Mouse (Mus musculus): ENCODE results near the gene Ino80. TPM values are rescaled to one million over a fixed set of nuclear protein-coding genes. Genes with fewer than 3 reads are reported as not detected.

Ino80 gene
- polyA plus RNA-seq, 1 experiment from 2014 or later: 3.7 TPM

DNA sequence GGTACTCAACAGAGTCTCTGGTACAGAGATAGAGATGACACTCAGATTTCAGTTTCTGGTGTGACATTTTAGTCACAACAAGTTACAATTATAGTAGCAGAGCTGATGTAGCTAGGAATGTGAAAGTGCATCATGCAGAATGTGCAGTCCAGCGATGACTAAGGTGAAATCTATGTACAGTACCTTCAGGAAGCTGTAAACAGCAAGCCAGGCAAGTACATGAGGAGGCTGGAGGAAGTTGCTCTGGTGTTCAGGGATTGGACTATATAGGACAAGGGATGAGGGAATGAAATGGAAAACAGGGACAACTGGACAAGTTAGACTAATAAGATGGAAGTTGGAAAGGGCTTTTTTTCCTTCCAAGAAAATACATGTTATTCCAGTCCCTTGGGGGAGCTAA lies 89.2 kb downstream of the Ino80 start:
- H3K4me1 ChIP-seq (ENCODE audit: control insufficient read depth, insufficient read depth, low read length): no peaks in the 10 kb centered on the region
- no peaks in the 10 kb centered on the region for H3K27me3 ChIP-seq (ENCODE audit: control insufficient read depth, insufficient read depth, low read length)
- 78% methylated on average over 1 of the region's 1 CpGs for WGBS (ENCODE audit: insufficient replicate concordance)

DNA sequence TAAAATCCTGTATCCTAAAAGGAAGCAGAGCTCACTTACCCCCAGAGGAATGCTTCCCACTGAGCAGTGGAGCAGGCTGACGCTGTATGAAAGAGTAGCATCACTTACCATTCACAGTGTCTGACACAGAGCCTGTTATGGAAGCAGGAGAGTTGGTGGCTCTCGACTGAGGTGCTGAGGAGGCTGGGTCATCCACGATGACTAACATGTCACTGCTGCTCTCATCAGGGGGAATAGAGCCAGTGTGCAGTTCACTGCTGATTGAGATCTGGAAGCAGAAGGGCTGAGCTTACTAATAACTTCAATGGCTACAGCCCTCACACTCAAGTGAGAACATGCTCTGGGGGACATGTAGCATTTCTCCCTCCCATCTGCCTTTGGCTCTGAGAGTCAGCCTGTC lies 98.0 kb downstream of the Ino80 start:
- ATAC-seq (replicated peaks; ENCODE audit: insufficient number of reproducible peaks, low FRiP score, low TSS enrichment): no peak
- no peak overlapping the region for H3K27ac ChIP-seq (ENCODE audit: low read depth, low read length)
- H3K36me3 ChIP-seq (ENCODE audit: control insufficient read depth, insufficient read depth, low read length): peaks cover 39% of the 10 kb centered on the region
- no peak overlapping the region for H3K4me2 ChIP-seq
- WGBS (ENCODE audit: insufficient replicate concordance): 87% methylated on average over 3 of the region's 3 CpGs
- no peak overlapping the region for H3K9ac ChIP-seq (ENCODE audit: low read depth, low read length)
- no peaks in the 10 kb centered on the region for H3K9me3 ChIP-seq (replicated peaks; ENCODE audit: control insufficient read depth, low read length)
- no peak overlapping the region for H3K4me3 ChIP-seq (ENCODE audit: low read depth, low read length)
- H3K4me1 ChIP-seq (ENCODE audit: control insufficient read depth, insufficient read depth, low read length): no peaks in the 10 kb centered on the region
- no peaks in the 10 kb centered on the region for H3K27me3 ChIP-seq (ENCODE audit: control insufficient read depth, insufficient read depth, low read length)

More for the DNA sequence above, 89.2 kb downstream of the Ino80 start:
- Histone ChIP-seq H3K4me3 (ENCODE audit: low read depth, low read length) (no peak overlapping the region), H3K4me2 (no peak overlapping the region), H3K9me3 (replicated peaks; ENCODE audit: control insufficient read depth, low read length) (no peaks in the 10 kb centered on the region), H3K27ac (ENCODE audit: low read depth, low read length) (no peak overlapping the region), H3K9ac (ENCODE audit: low read depth, low read length) (no peak overlapping the region), H3K36me3 (ENCODE audit: control insufficient read depth, insufficient read depth, low read length) (peaks cover 13% of the 10 kb centered on the region)
- no peak for ATAC-seq (replicated peaks; ENCODE audit: insufficient number of reproducible peaks, low FRiP score, low TSS enrichment)

DNA sequence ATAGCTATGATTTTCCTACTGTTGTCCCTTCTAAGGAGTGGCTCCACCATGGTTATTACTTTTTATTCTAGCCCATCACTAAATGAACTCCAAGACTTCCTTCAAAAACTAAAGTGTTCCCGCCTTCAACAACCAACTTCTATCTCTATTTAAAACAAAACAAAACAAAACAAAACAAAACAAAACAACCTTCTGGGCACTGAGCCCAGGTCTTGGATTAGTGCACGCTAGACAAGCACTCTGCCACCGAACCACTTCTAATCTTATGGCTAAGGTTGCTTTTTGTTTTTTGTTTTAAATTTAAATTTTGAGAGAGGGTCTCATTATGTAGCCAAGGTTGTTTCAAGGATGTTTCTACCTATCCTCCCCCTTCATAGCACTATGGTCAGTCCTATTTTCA lies 99.7 kb downstream of the Ino80 start:
- no peak overlapping the region for H3K9ac ChIP-seq (ENCODE audit: low read depth, low read length)
- WGBS (ENCODE audit: insufficient replicate concordance): 81% methylated on average over 3 of the region's 3 CpGs
- H3K27me3 ChIP-seq (ENCODE audit: control insufficient read depth, insufficient read depth, low read length): no peaks in the 10 kb centered on the region
- H3K9me3 ChIP-seq (replicated peaks; ENCODE audit: control insufficient read depth, low read length): no peaks in the 10 kb centered on the region
- no peaks in the 10 kb centered on the region for H3K4me1 ChIP-seq (ENCODE audit: control insufficient read depth, insufficient read depth, low read length)
- H3K4me3 ChIP-seq (ENCODE audit: low read depth, low read length): no peak overlapping the region
- no peak for ATAC-seq (replicated peaks; ENCODE audit: insufficient number of reproducible peaks, low FRiP score, low TSS enrichment)
- H3K36me3 ChIP-seq (ENCODE audit: control insufficient read depth, insufficient read depth, low read length): peaks cover 48% of the 10 kb centered on the region
- H3K4me2 ChIP-seq: no peak overlapping the region
- H3K27ac ChIP-seq (ENCODE audit: low read depth, low read length): no peak overlapping the region

DNA sequence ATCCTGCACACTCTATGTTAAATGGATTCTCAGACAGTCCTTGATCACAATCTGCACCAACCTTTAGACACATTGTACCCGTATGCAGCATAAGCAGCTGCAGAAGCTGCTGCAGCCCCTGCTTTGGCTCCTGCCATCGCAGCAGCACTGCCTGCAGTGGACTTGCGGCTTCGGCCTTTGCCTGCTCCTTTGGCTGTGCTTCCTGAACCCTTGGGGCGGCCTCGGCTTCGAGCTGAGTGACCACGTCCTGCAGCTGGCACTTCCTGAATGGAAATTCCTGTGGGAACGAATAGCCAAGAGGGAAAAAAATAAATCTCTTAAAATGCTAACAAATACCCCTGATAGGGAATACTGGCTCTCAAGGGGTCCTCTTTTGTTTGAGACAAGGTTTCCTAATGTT lies 100.2 kb downstream of the Ino80 start:
- Histone ChIP-seq H3K4me2 (no peak overlapping the region), H3K27ac (ENCODE audit: low read depth, low read length) (no peak overlapping the region), H3K27me3 (ENCODE audit: control insufficient read depth, insufficient read depth, low read length) (no peaks in the 10 kb centered on the region), H3K9ac (ENCODE audit: low read depth, low read length) (no peak overlapping the region), H3K9me3 (replicated peaks; ENCODE audit: control insufficient read depth, low read length) (no peaks in the 10 kb centered on the region), H3K4me1 (ENCODE audit: control insufficient read depth, insufficient read depth, low read length) (no peaks in the 10 kb centered on the region), H3K36me3 (ENCODE audit: control insufficient read depth, insufficient read depth, low read length) (peaks cover 49% of the 10 kb centered on the region), H3K4me3 (ENCODE audit: low read depth, low read length) (no peak overlapping the region)
- WGBS (ENCODE audit: insufficient replicate concordance): 67% methylated on average over 9 of the region's 9 CpGs
- ATAC-seq (replicated peaks; ENCODE audit: insufficient number of reproducible peaks, low FRiP score, low TSS enrichment): no peak

DNA sequence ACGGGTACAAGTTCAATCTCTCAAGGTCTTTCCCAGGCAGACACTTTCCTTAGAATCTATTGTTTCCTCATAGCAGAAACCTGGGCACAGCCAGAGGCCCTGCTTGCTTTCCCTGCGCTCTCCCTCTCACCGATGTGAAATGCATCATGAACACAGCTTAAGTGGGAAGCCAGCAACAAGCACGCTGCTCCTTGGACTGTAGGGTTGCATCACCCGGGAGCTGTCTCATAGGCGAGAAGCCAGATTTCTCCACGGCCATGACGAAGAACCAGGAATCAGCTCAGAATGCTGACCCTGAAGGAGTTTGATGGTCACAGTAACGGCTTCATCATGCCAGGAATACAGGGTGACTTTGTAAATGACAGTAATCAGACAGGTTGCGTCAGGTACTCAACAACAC lies 107.4 kb downstream of the Ino80 start:
- WGBS (ENCODE audit: insufficient replicate concordance): 90% methylated on average over 10 of the region's 10 CpGs
- no peaks in the 10 kb centered on the region for H3K9me3 ChIP-seq (replicated peaks; ENCODE audit: control insufficient read depth, low read length)
- H3K36me3 ChIP-seq (ENCODE audit: control insufficient read depth, insufficient read depth, low read length): peaks cover 19% of the 10 kb centered on the region
- no peak overlapping the region for H3K4me2 ChIP-seq
- no peak for ATAC-seq (replicated peaks; ENCODE audit: insufficient number of reproducible peaks, low FRiP score, low TSS enrichment)
- no peaks in the 10 kb centered on the region for H3K4me1 ChIP-seq (ENCODE audit: control insufficient read depth, insufficient read depth, low read length)
- H3K9ac ChIP-seq (ENCODE audit: low read depth, low read length): no peak overlapping the region
- no peak overlapping the region for H3K4me3 ChIP-seq (ENCODE audit: low read depth, low read length)
- H3K27ac ChIP-seq (ENCODE audit: low read depth, low read length): no peak overlapping the region
- no peaks in the 10 kb centered on the region for H3K27me3 ChIP-seq (ENCODE audit: control insufficient read depth, insufficient read depth, low read length)

DNA sequence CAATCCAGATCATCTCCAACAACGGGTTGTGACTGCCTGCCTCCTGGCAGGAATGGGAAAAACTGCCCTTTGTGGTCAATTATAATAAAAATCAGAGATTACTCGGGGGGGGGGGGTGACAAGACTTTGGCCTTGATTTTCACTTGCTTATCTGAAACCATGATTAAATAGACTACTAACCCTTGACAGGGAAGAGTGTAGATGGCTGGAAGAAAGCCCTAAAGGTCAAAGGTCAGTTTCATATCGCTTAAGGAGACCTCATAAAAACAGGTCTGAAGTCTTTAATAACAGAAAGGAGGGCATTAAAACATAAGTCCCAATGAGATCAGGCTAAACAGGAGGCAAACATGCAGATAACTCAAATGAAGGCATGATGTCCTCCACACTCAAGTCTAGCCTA lies 110.1 kb downstream of the Ino80 start:
- WGBS (ENCODE audit: insufficient replicate concordance): 72% methylated on average over 3 of the region's 3 CpGs
- H3K36me3 ChIP-seq (ENCODE audit: control insufficient read depth, insufficient read depth, low read length): peaks cover 3% of the 10 kb centered on the region; the same call in 1 of the 2 replicates
- no peaks in the 10 kb centered on the region for H3K9me3 ChIP-seq (replicated peaks; ENCODE audit: control insufficient read depth, low read length)
- H3K4me3 ChIP-seq (ENCODE audit: low read depth, low read length): no peak overlapping the region
- no peaks in the 10 kb centered on the region for H3K4me1 ChIP-seq (ENCODE audit: control insufficient read depth, insufficient read depth, low read length)
- H3K27ac ChIP-seq (ENCODE audit: low read depth, low read length): no peak overlapping the region
- no peaks in the 10 kb centered on the region for H3K27me3 ChIP-seq (ENCODE audit: control insufficient read depth, insufficient read depth, low read length)
- no peak for ATAC-seq (replicated peaks; ENCODE audit: insufficient number of reproducible peaks, low FRiP score, low TSS enrichment)
- H3K4me2 ChIP-seq: no peak overlapping the region
- no peak overlapping the region for H3K9ac ChIP-seq (ENCODE audit: low read depth, low read length)

DNA sequence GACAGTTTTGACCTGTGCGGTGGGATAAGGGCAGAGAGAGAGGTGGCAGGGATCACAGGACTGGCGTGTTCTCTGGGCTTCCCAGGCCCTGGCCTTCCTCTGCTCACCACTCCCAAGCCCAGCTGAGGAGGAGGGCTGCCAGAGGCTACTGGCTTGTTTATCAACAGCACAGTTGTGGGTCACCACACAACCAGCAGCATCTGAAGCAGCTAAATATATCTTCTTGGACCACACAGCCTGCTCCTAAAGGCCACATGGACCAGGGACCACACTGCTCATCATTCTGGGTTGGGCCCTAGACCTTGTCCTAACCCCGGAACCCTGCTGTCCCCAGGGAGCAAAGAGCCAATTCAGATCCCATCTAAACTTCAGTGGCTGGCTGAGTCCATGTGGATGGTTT lies 112.5 kb downstream of the Ino80 start:
- Histone ChIP-seq H3K9me3 (replicated peaks; ENCODE audit: control insufficient read depth, low read length) (peaks cover 3% of the 10 kb centered on the region), H3K27me3 (ENCODE audit: control insufficient read depth, insufficient read depth, low read length) (no peaks in the 10 kb centered on the region), H3K9ac (ENCODE audit: low read depth, low read length) (no peak overlapping the region), H3K4me3 (ENCODE audit: low read depth, low read length) (no peak overlapping the region), H3K36me3 (ENCODE audit: control insufficient read depth, insufficient read depth, low read length) (no peaks in the 10 kb centered on the region; the same call in 1 of the 2 replicates), H3K4me1 (ENCODE audit: control insufficient read depth, insufficient read depth, low read length) (no peaks in the 10 kb centered on the region), H3K4me2 (no peak overlapping the region), H3K27ac (ENCODE audit: low read depth, low read length) (no peak overlapping the region)
- 84% methylated on average over 3 of the region's 3 CpGs for WGBS (ENCODE audit: insufficient replicate concordance)
- ATAC-seq (replicated peaks; ENCODE audit: insufficient number of reproducible peaks, low FRiP score, low TSS enrichment): no peak

DNA sequence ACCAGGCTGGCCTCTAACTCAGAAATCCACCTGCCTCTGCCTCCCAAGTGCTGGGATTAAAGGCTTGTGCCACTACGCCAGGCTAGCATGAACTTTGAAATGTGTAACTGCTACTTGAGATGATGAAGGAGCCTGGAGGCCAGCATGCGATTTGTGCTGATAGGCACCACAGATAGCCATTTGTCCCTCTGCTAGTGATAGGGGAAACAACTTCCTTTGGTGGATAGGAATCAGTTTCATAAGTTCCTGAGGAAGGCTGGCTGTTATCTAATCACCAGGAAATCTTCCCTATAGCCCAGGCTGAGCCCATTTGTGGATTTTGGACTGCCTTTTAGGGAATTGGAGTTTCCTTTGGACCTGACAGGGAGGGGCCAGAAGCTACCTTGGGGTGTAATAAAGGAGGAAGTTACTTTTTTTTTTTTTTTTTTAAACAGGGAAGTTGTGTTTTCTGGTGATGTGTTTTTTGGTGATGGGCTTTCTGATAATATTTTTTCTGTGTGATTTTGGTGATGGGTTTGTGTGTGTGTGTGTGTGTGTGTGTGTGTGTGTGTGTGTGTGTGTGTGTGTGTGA lies 117.7 kb downstream of the Ino80 start:
- Histone ChIP-seq H3K27ac (ENCODE audit: low read depth, low read length) (no peak overlapping the region), H3K9ac (ENCODE audit: low read depth, low read length) (no peak overlapping the region), H3K4me2 (no peak overlapping the region), H3K9me3 (replicated peaks; ENCODE audit: control insufficient read depth, low read length) (peaks cover 3% of the 10 kb centered on the region), H3K4me3 (ENCODE audit: low read depth, low read length) (no peak overlapping the region), H3K27me3 (ENCODE audit: control insufficient read depth, insufficient read depth, low read length) (no peaks in the 10 kb centered on the region), H3K36me3 (ENCODE audit: control insufficient read depth, insufficient read depth, low read length) (no peaks in the 10 kb centered on the region; the same call in 1 of the 2 replicates), H3K4me1 (ENCODE audit: control insufficient read depth, insufficient read depth, low read length) (no peaks in the 10 kb centered on the region)
- ATAC-seq (replicated peaks; ENCODE audit: insufficient number of reproducible peaks, low FRiP score, low TSS enrichment): no peak
- WGBS (ENCODE audit: insufficient replicate concordance): 49% methylated on average over 2 of the region's 2 CpGs

DNA sequence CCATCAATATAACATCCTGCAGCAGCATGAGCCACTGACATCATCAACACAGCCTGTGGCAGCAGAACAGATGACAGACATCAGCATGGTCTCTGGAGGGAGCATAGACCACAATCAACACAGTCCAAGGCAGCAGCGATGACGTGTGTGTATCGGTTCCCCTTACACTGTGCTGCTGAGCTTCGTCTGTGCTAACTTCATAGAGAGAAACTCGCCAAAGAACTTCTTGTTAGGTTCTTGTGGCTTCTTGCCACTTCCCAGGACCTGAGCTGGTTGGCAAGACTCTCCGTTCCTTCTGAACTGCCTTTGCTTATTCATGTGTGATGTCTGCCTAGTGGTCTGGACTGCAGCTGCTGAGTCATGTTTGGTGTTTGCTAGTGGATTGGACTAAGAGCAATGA lies 119.2 kb downstream of the Ino80 start:
- ATAC-seq (replicated peaks; ENCODE audit: insufficient number of reproducible peaks, low FRiP score, low TSS enrichment): no peak
- no peak overlapping the region for H3K4me2 ChIP-seq
- no peaks in the 10 kb centered on the region; the same call in 1 of the 2 replicates for H3K36me3 ChIP-seq (ENCODE audit: control insufficient read depth, insufficient read depth, low read length)
- WGBS (ENCODE audit: insufficient replicate concordance): 80% methylated on average over 6 of the region's 6 CpGs
- no peak overlapping the region for H3K27ac ChIP-seq (ENCODE audit: low read depth, low read length)
- H3K9me3 ChIP-seq (replicated peaks; ENCODE audit: control insufficient read depth, low read length): peaks cover 3% of the 10 kb centered on the region
- no peak overlapping the region for H3K9ac ChIP-seq (ENCODE audit: low read depth, low read length)
- H3K27me3 ChIP-seq (ENCODE audit: control insufficient read depth, insufficient read depth, low read length): no peaks in the 10 kb centered on the region
- no peaks in the 10 kb centered on the region for H3K4me1 ChIP-seq (ENCODE audit: control insufficient read depth, insufficient read depth, low read length)
- no peak overlapping the region for H3K4me3 ChIP-seq (ENCODE audit: low read depth, low read length)

Measured in heart, embryonic 11.5 days (tissue).